Mouse (Mus musculus): ENCODE measurements at regions not wholly inside any gene's neighbourhood (a gene's known extent, or its start where the extent isn't known, plus 50 kb on each side); places are given as distances from the start of the nearest gene placed in this dataset.

GRCm38 (mm10) chr17:47317651-47318050 lies 51.0 kb upstream of the Mrps10 start:
- DNase-seq, result no peak

DNA sequence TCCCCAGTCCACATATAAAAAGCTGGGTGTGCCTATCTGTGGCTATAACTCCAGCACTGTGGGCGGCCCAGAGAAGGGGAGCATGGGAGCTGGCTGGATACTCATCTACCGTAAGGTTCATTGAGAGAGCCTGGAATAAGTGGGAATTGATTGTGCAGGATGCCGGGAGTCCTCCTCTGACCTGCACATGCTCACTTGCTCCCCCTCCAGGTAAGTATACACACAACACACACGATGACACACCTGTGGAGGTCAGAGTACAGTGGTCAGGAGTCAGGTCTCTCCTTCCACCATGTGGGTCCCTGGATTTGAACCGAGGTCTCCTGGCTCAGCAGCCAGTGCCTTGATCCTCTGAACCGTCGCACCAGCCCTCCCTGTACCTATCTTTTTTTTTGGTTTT lies 55.5 kb upstream of the Mrps10 start:
- no peak for DNase-seq

DNA sequence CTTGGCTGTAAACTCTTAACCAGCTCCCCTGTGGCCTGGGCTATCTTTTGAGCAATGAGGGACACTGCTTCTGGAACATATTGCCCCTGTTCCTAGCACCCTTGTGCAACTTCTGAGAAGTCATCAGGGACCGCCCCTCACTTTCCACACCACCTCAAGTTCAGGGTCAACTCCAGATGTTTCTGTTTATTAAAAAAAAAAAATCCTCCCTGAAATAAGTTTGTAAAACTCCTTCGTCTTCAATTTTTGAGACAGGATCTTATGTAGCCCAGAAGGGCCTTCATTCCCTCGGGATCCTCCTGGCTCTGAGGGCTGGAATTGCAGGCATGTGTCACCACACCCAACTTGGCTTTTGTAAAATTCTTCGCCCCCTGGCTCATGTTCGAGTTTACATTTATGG lies 57.4 kb upstream of the Mrps10 start:
- DNase-seq, result peak; percentile 55

DNA sequence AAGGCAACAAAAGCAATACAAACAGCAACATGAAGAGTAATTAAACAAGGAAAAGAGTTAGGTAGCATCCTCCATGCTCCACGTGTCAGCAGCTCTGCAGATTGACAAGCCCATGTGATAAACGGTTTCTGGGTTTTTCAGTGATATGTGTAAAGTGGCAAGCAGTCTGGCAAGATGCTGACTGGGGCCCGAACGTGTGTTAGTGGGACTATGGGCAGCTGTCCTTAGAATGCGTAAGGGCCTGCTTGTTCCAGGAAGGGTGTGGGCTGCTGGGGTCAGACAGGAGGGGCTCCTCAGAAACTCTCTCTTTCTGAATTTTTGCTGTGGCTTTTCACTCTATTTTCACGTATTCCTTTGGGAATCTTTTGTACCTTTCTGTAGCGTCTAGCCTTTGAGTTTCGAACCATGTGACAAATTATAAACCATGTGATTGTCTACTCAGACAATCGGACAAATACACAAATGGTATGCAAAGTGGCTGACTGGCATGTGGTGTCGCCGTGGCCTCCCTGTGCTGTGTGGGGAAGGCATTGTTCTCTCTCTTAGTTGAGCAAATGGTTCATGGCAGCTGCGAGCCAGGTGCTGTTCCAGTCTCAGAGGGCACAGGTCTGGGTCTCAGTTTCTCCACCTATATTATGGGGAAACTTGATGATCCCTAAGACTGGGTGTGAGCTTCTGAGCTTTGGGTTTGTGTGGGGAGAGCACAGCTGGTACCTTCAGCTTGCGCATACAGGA lies 62.5 kb upstream of the Mrps10 start:
- no peak for DNase-seq

- peak; percentile 41 for DNase-seq
These were observed 64.1 kb upstream of the Mrps10 start for GRCm38 (mm10) chr17:47304463-47305199.

GRCm38 (mm10) chr17:47303600-47303999 lies 65.1 kb upstream of the Mrps10 start:
- no peak for DNase-seq

- no peak for DNase-seq
These were observed 70.2 kb upstream of the Mrps10 start for GRCm38 (mm10) chr17:47298396-47298919.

DNA sequence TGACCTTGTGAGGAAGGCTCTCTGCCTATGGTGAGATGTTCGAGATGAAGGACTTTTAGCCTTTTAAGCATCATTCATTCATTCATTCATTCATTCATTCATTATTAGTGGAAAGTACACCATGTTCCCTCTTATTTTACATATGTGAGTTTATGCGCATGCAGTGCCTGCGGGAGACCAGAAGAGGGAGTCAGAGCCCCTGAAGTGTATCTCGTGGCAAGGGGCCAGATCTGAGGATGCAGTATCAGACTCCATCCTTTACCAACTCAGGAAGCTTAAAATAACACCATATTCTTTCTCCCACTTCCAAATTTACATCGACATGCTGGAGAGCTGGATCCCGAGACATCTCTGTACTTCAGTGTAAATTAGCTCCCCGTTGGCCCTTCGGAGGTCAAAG lies 70.7 kb upstream of the Mrps10 start:
- DNase-seq, result peak; percentile 53

GRCm38 (mm10) chr17:47296709-47297450 lies 71.8 kb upstream of the Mrps10 start:
- no peak for DNase-seq

GRCm38 (mm10) chr17:47295315-47296011 lies 73.2 kb upstream of the Mrps10 start:
- peak; percentile 55 for DNase-seq

GRCm38 (mm10) chr17:47294091-47294534 lies 74.6 kb upstream of the Mrps10 start:
- peak; percentile 48 for DNase-seq

GRCm38 (mm10) chr17:47293178-47293577 lies 75.5 kb upstream of the Mrps10 start:
- no peak for DNase-seq

GRCm38 (mm10) chr17:47291558-47291957 lies 77.1 kb upstream of the Mrps10 start:
- DNase-seq, result no peak

- DNase-seq, result no peak
These were observed 83.1 kb upstream of the Mrps10 start for GRCm38 (mm10) chr17:47285616-47286015.

DNA sequence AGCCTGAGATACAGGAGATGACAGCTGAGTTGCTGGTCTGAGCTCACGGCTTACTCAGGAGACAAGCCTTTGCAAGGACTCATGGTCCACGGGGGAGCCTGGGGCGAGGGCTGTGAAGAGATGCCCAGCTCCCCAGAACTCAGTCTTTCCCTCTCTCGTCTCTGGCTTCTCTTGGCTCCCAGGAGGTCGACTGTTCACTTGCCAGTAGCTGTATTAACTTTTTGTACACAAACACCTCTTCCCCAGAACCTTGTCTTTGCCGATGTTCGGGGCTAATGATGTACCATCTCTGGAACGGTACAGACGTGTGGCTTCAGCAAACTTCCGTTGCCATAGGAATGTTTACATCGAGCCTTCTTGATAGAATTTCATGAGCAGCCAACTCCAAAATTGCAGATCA lies 84.5 kb upstream of the Mrps10 start:
- peak; percentile 56 for DNase-seq

- peak; percentile 65 for DNase-seq
These were observed 85.5 kb upstream of the Mrps10 start for GRCm38 (mm10) chr17:47283158-47283557.

- peak; percentile 83 for DNase-seq
These were observed 86.2 kb upstream of the Mrps10 start for GRCm38 (mm10) chr17:47282476-47282875.

DNA sequence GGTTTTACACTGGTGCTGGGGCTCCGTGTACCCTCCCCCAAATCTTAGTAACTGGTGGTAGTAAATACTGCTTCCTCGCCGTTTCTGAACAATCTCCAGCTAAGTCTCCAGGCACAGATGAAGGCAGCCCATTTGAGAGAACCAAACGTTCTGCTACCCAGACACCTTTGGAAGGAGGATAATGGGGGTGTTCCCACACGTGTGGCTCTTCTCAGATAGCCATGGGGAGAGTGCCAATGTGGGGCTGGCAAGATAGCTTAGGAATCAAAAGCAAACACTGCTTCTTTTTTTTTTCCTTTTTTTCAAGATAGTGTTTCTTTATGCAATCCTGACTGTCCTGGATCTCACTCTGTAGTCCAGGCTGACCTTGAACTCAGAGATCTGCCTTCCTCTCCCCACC lies 90.8 kb upstream of the Mrps10 start:
- no peak for DNase-seq

DNA sequence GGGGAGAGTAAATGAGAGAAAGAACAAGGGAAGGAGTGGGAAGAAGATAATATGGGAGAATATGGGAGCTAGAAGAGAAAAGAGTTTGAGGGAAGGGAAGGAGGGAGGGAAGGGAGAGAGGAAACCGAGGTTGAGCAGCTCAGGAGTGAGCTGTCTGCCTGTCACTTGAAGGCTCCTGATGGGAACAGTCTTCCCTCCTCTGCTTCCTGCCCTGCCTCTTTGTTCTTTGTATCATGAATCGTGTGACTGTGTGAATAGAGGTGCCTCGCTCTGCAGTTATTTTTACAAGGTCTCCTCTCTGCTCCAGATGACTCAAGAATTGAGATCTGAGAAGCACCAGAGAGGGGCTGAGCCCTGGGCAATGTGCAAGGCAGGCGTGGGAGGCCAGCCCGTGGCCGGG lies 92.0 kb upstream of the Mrps10 start:
- DNase-seq, result no peak

DNA sequence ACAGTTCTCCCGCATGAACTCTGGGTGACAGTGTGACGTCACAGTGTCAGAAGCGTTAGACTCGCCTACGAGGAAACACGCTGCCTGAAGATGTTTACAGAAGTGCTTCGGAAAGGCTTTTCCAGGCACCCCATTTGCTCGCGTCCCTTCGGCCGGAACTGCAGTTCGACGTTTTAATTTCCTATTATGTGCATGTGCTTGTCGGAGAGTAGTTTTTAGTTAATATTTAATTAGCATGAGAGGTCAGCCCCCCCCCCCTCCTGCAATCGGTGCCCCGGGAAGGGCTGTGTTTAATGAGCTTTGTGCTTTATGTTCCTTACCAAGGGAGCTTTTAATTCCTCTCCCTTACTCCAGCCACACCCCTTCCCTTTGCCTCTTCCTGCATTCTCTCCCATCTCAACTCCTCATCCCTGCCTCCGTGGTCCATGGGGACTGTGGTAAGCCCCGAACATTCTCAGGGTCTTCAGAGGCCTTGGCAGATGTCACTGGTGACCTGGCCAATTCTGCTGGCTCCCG lies 92.8 kb upstream of the Mrps10 start:
- peak; percentile 57 for DNase-seq

DNA sequence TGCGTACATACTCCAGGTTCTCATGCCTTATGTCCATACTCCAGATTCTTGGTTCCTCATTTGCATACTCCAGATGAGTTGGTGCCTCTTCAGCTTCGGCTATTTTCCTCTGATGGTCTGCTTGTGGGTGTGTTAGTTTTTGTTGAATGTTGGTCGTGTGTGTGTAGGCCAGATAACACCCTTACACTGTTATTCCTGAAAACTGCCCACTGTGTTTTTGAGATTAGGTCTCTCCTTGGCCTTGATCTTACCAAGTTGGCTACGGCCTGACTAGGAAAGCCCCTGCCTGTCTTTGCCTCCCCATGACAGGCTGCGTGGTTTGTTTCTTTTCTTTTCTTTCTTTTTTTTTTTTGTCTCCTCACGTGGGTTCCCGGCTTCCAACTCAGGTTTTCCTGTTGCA lies 95.4 kb upstream of the Mrps10 start:
- DNase-seq, result no peak

DNA sequence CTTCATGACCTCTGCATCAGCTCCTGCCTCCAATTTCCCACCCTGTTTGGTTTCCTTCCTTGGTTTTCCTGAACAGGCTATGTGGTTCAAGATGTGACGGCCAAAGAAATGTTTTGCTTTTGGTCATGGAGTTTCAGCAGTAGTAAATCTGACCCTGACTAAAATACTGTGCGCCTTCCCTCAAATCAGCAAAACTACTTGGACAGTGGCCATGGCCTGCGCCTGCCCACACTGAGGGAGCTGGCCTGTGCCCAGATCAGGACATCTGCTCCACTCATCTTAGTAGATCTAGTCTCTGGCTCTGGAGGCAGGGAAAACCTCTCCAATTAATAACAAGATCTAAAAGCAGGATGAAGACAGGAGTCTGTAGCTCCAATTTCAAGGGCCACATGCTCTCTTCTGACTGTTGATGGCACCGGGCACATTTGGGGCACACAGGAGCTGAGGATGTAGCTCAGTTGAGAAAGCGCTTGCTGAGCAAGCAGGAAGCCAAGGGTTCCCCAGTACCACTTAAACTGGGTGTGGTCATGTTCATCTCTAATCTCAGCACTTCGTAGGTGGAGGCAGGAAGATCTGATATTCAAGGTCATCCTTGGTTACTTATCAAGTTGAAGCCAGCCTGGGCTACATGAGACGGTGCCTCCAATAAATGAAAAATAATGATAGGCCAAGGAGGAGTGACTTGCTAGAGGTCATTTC lies 96.6 kb upstream of the Mrps10 start:
- DNase-seq, result peak; percentile 81
